In genomic region chr2:5598533-5598932, GRCm38 (mm10) we compare ENCODE assay signal across 18 mouse cellular contexts.
"Had no signal": no experiment of that assay in that cellular context is flagged by ENCODE, and none has a peak within 500 bp of the region (broad histone marks: within the 10 kb centered on the region; RNA-seq: fewer than 3 reads in every experiment).

No protein-coding gene starts in this region.

- DNase-seq: kidney, adult 18-20 months; kidney, adult 9 months; kidney, postnatal 14 days; left cerebral cortex, postnatal 4 days; liver, postnatal 0 days; lung, embryonic 14.5 days; thymus, postnatal 25 days had no signal

- H3K4me3 ChIP-seq: limb, embryonic 12.5 days; limb, embryonic 15.5 days; midbrain, embryonic 12.5 days; midbrain, embryonic 15.5 days; neural tube, embryonic 12.5 days; neural tube, embryonic 15.5 days; stomach, embryonic 15.5 days had no signal

- H3K36me3 ChIP-seq: limb, embryonic 12.5 days; limb, embryonic 15.5 days; midbrain, embryonic 12.5 days; midbrain, embryonic 15.5 days; neural tube, embryonic 12.5 days; neural tube, embryonic 15.5 days; stomach, embryonic 15.5 days had no signal

- H3K27ac ChIP-seq: limb, embryonic 12.5 days; limb, embryonic 15.5 days; liver, embryonic 14.5 days; macrophage; midbrain, embryonic 12.5 days; midbrain, embryonic 15.5 days; neural tube, embryonic 12.5 days; neural tube, embryonic 15.5 days had no signal

- H3K9ac ChIP-seq: limb, embryonic 12.5 days; limb, embryonic 15.5 days; liver, embryonic 14.5 days; liver, postnatal 0 days; lung, embryonic 14.5 days; midbrain, embryonic 12.5 days; midbrain, embryonic 15.5 days; neural tube, embryonic 12.5 days; neural tube, embryonic 15.5 days; stomach, embryonic 15.5 days had no signal

- H3K27me3 ChIP-seq: limb, embryonic 12.5 days; limb, embryonic 15.5 days; midbrain, embryonic 12.5 days; midbrain, embryonic 15.5 days; neural tube, embryonic 12.5 days; neural tube, embryonic 15.5 days; stomach, embryonic 15.5 days had no signal

- H3K9me3 ChIP-seq: limb, embryonic 12.5 days; limb, embryonic 15.5 days; midbrain, embryonic 12.5 days; midbrain, embryonic 15.5 days; neural tube, embryonic 12.5 days; neural tube, embryonic 15.5 days; stomach, embryonic 15.5 days had no signal

- H3K4me2 ChIP-seq: limb, embryonic 12.5 days; limb, embryonic 15.5 days; liver, embryonic 11.5 days; lung, embryonic 14.5 days; midbrain, embryonic 12.5 days; midbrain, embryonic 15.5 days; neural tube, embryonic 12.5 days; neural tube, embryonic 15.5 days; stomach, embryonic 15.5 days had no signal

- ATAC-seq: liver, postnatal 0 days; lung, postnatal 0 days; midbrain, embryonic 15.5 days had no signal
